Mouse (Mus musculus) adrenal gland (tissue): ENCODE data around the gene Gm6710.
"Not testable (repeated sequence)": the region's sequence is repeated elsewhere in the genome, so short reads cannot be mapped to it uniquely, and the experiment has no call there.

Experiments used
- intact Hi-C: fragments of 180-260 bp; cut with DNase I; formaldehyde crosslinking; loops from one replicate; pipeline ENCODE4 v1.15.1; 2025
- long read RNA-seq, 2 experiments: library from polyadenylated mRNA; unstranded; transcript quantifications; one replicate each; pipeline ENCODE4 v2.0.0; 2020; ENCODE audit warnings: borderline replicate concordance in 1 of 2; ENCODE audit not compliant: insufficient replicate concordance in 1 of 2

Gm6710 gene
- long read RNA-seq, experiment 1, transcript Gm6710-201 (4 exons, 1,445 nt): major isoform, 5 of 7 reads
- long read RNA-seq, experiment 1, partial matches to known transcripts: 1 of 7 reads
- long read RNA-seq, experiment 1, other reads (novel, unspliced or antisense): 1 of 7 reads
- long read RNA-seq, experiment 2, partial matches to known transcripts: 2 of 10 reads
- long read RNA-seq, experiment 2, other reads (novel, unspliced or antisense): 2 of 10 reads

GRCm38 (mm10) chr2:175869024-175869423 lies at the start of gene Gm6710:
Gene Gm6710, plus strand, starts transcription at chr2:175869219.
- intact Hi-C loops: not testable (repeated sequence)
